ENCODE assay signal across 8 mouse cellular contexts in genomic region chr9:109876756-109877155, GRCm38 (mm10). TPM values are rescaled to one million over a fixed set of nuclear protein-coding genes. Genes with fewer than 3 reads are reported as not detected.
DNase-seq lines count a peak whose midpoint lies in the region; ATAC-seq and TF ChIP-seq lines count a peak whose summit lies in the region.

No protein-coding gene starts in this region.

- H3K9me3 ChIP-seq in embryonic facial prominence, embryonic 12.5 days: no peaks in the 10 kb centered on the region
- no peaks in the 10 kb centered on the region for H3K9me3 ChIP-seq in liver, postnatal 0 days (ENCODE audit: low read length)

- DNase-seq in cerebellum, adult 11-12 months: peak; percentile 50
- no peak for DNase-seq in cerebellum, adult 8-10 months
- DNase-seq in 3T3-L1 (ENCODE audit: low read depth, low spot score): peak; percentile 60
- DNase-seq in induced T-regulatory cell, adult 2 months (ENCODE audit: low read depth): peak; percentile 40
- no peak for DNase-seq in liver, postnatal 0 days
- DNase-seq in spleen, postnatal 14 days (ENCODE audit: low spot score in 2 of 2): no peak

- H3K36me3 ChIP-seq in embryonic facial prominence, embryonic 12.5 days: peaks cover 36% of the 10 kb centered on the region
- peaks cover 33% of the 10 kb centered on the region for H3K36me3 ChIP-seq in liver, postnatal 0 days (replicated peaks; ENCODE audit: insufficient read depth, low read length)

- no peaks in the 10 kb centered on the region for H3K27me3 ChIP-seq in embryonic facial prominence, embryonic 12.5 days
- H3K27me3 ChIP-seq in liver, postnatal 0 days (ENCODE audit: insufficient read depth, low read length): no peaks in the 10 kb centered on the region

- no peak for TF ChIP-seq CTCF in liver, postnatal 0 days (IDR thresholded peaks at IDR 0.05; ENCODE audit: low read depth)

- H3K9ac ChIP-seq in embryonic facial prominence, embryonic 12.5 days: peak overlapping the region; percentile 96
- peak overlapping the region; percentile 96 for H3K9ac ChIP-seq in liver, postnatal 0 days (replicated peaks)

- ATAC-seq in embryonic facial prominence, embryonic 12.5 days (ENCODE audit: insufficient number of reproducible peaks, insufficient read depth, low FRiP score, low TSS enrichment): no peak
- no peak for ATAC-seq in liver, postnatal 0 days
- ATAC-seq in CD4-positive, CD25-positive, alpha-beta regulatory T cell, adult 4 months: no peak

- peak overlapping the region; percentile 86 for H3K4me3 ChIP-seq in embryonic facial prominence, embryonic 12.5 days
- peak overlapping the region; percentile 97 for H3K4me3 ChIP-seq in liver, postnatal 0 days (ENCODE audit: low read depth, low read length)

- H3K4me1 ChIP-seq in embryonic facial prominence, embryonic 12.5 days: peaks cover 9% of the 10 kb centered on the region
- H3K4me1 ChIP-seq in liver, postnatal 0 days (ENCODE audit: insufficient read depth): peaks cover 17% of the 10 kb centered on the region

- no peak for TF ChIP-seq EP300 in liver, postnatal 0 days (IDR thresholded peaks at IDR 0.05; ENCODE audit: low read depth)

- H3K27ac ChIP-seq in embryonic facial prominence, embryonic 12.5 days: peak overlapping the region; percentile 93; the same call in 1 of the 2 replicates
- 0 out of 2 replicates have a peak overlapping the region, but pooled peaks have one; percentile 9 for H3K27ac ChIP-seq in liver, postnatal 0 days (ENCODE audit: low read depth)

- WGBS in embryonic facial prominence, embryonic 12.5 days: 4% methylated on average over 3 of the region's 3 CpGs
- WGBS in liver, postnatal 0 days (ENCODE audit: insufficient replicate concordance): 2% methylated on average over 3 of the region's 3 CpGs

- H3K4me2 ChIP-seq in embryonic facial prominence, embryonic 12.5 days (replicated peaks): peak overlapping the region; percentile 91
- peak overlapping the region; percentile 96 for H3K4me2 ChIP-seq in liver, postnatal 0 days (ENCODE audit: low read depth, low read length)

RNA-seq across cellular contexts. Expression of gene Cdc25a, which starts 1.4 kb away (rescaled TPM):
- polyA plus RNA-seq in embryonic facial prominence, embryonic 12.5 days (2016; fragmentation: Nextera tagmentation; extraction: Ambion mirVana): 51.7 and 52.3 TPM in 2 replicates
- 7.5 and 7.8 TPM in 2 replicates for polyA plus RNA-seq in liver, postnatal 0 days (2015; fragmentation: Nextera tagmentation; extraction: Ambion mirVana)
- polyA plus RNA-seq in CD4-positive, CD25-positive, alpha-beta regulatory T cell, adult 4 months (2017; shearing (Covaris generic)): 1 to 10 TPM; 7.0 to 7.4 TPM

RNA-seq across cellular contexts. Expression of gene Camp, which starts 27.3 kb away (rescaled TPM):
- polyA plus RNA-seq in embryonic facial prominence, embryonic 12.5 days (2016; fragmentation: Nextera tagmentation; extraction: Ambion mirVana): 1.9 TPM in 2 replicates
- polyA plus RNA-seq in liver, postnatal 0 days (2015; fragmentation: Nextera tagmentation; extraction: Ambion mirVana): 659 and 684 TPM in 2 replicates
- polyA plus RNA-seq in CD4-positive, CD25-positive, alpha-beta regulatory T cell, adult 4 months (2017; shearing (Covaris generic)): not detected

RNA-seq across cellular contexts. Expression of gene Nme6, which starts 44.2 kb away (rescaled TPM):
- polyA plus RNA-seq in embryonic facial prominence, embryonic 12.5 days (2016; fragmentation: Nextera tagmentation; extraction: Ambion mirVana): 75.1 and 79.7 TPM in 2 replicates
- 30.6 and 30.7 TPM in 2 replicates for polyA plus RNA-seq in liver, postnatal 0 days (2015; fragmentation: Nextera tagmentation; extraction: Ambion mirVana)
- polyA plus RNA-seq in CD4-positive, CD25-positive, alpha-beta regulatory T cell, adult 4 months (2017; shearing (Covaris generic)): 10 to 100 TPM in 1 of 2 experiments, 1 to 10 TPM in 1; 8.8 to 15.1 TPM

RNA-seq across cellular contexts. Expression of gene Map4, which starts 54.5 kb away (rescaled TPM):
- polyA plus RNA-seq in embryonic facial prominence, embryonic 12.5 days (2016; fragmentation: Nextera tagmentation; extraction: Ambion mirVana): 60.9 and 66.5 TPM in 2 replicates
- 6.3 and 7.7 TPM in 2 replicates for polyA plus RNA-seq in liver, postnatal 0 days (2015; fragmentation: Nextera tagmentation; extraction: Ambion mirVana)
- polyA plus RNA-seq in CD4-positive, CD25-positive, alpha-beta regulatory T cell, adult 4 months (2017; shearing (Covaris generic)): 10 to 100 TPM; 36.8 to 41.0 TPM

Comparison
In these comparisons a context has a peak if more than half of its experiments do, and no peak if none do; other contexts are left out.
1. DNase-seq: peak in cerebellum, adult 11-12 months (single experiment), 3T3-L1 (single experiment) and induced T-regulatory cell, adult 2 months (single experiment); none in cerebellum, adult 8-10 months (single experiment), liver, postnatal 0 days (single experiment) and spleen, postnatal 14 days (0 of 2).
2. RNA of gene Camp, which starts 27.3 kb away (polyA plus RNA-seq): 659 to 684 TPM in liver, postnatal 0 days; 1.9 TPM in embryonic facial prominence, embryonic 12.5 days and not detected in CD4-positive, CD25-positive, alpha-beta regulatory T cell, adult 4 months; every median in the first group is over 100 times any median in the second.